Mouse (Mus musculus): ENCODE results near the gene Elavl3. TPM values are rescaled to one million over a fixed set of nuclear protein-coding genes. Genes with fewer than 3 reads are reported as not detected.
"Not testable (repeated sequence)": the region's sequence is repeated elsewhere in the genome, so short reads cannot be mapped to it uniquely, and the experiment has no call there.

Elavl3 gene
- polyA plus RNA-seq, 1 experiment from 2014 or later = 0.29 TPM

GRCm38 (mm10) chr9:22085022-22085834, 33.4 kb upstream of the Elavl3 start, which contains the start of gene Ecsit:
Gene Ecsit, minus strand, starts transcription at chr9:22085438.
- peaks cover 7% of the 10 kb centered on the region for H3K4me1 ChIP-seq (ENCODE audit: control insufficient read depth, insufficient read depth, low read length)
- under 1% methylated on average over 48 of the region's 48 CpGs for WGBS
- peak within 1 kb of the TSS; percentile 83 for H3K4me2 ChIP-seq (ENCODE audit: low read depth, low read length)
- H3K27ac ChIP-seq (ENCODE audit: low read length) = peak within 1 kb of the TSS; percentile 83
- no peaks in the 10 kb centered on the region for H3K36me3 ChIP-seq (ENCODE audit: control insufficient read depth, insufficient read depth)
- H3K4me3 ChIP-seq (ENCODE audit: low read length) = peak within 1 kb of the TSS; percentile 85
- H3K9ac ChIP-seq (ENCODE audit: low read length) = peak within 1 kb of the TSS; percentile 86
- no peaks in the 10 kb centered on the region for H3K27me3 ChIP-seq (ENCODE audit: control insufficient read depth, insufficient read depth, low read length)
- H3K9me3 ChIP-seq (replicated peaks; ENCODE audit: control insufficient read depth, low read length) = no peaks in the 10 kb centered on the region
- peak; percentile 99 for ATAC-seq (replicated peaks; ENCODE audit: extremely low read depth, insufficient read depth, low FRiP score)

GRCm38 (mm10) chr9:22084667-22085021, 32.8 kb upstream of the Elavl3 start:
- H3K27ac ChIP-seq (ENCODE audit: low read length) = peak overlapping the region; percentile 66
- H3K9me3 ChIP-seq (replicated peaks; ENCODE audit: control insufficient read depth, low read length) = no peaks in the 10 kb centered on the region
- ATAC-seq (replicated peaks; ENCODE audit: extremely low read depth, insufficient read depth, low FRiP score) = no peak
- peak overlapping the region; percentile 83 for H3K4me2 ChIP-seq (ENCODE audit: low read depth, low read length)
- peaks cover 5% of the 10 kb centered on the region; the same call in 1 of the 2 replicates for H3K36me3 ChIP-seq (ENCODE audit: control insufficient read depth, insufficient read depth)
- H3K4me3 ChIP-seq (ENCODE audit: low read length) = peak overlapping the region; percentile 85
- no peaks in the 10 kb centered on the region for H3K27me3 ChIP-seq (ENCODE audit: control insufficient read depth, insufficient read depth, low read length)
- H3K4me1 ChIP-seq (ENCODE audit: control insufficient read depth, insufficient read depth, low read length) = peaks cover 7% of the 10 kb centered on the region
- 27% methylated on average over 4 of the region's 4 CpGs for WGBS
- peak overlapping the region; percentile 86 for H3K9ac ChIP-seq (ENCODE audit: low read length)

GRCm38 (mm10) chr9:22076223-22076622, 24.4 kb upstream of the Elavl3 start:
- H3K4me2 ChIP-seq (ENCODE audit: low read depth, low read length) = no peak overlapping the region
- no peaks in the 10 kb centered on the region for H3K27me3 ChIP-seq (ENCODE audit: control insufficient read depth, insufficient read depth, low read length)
- peaks cover 22% of the 10 kb centered on the region for H3K36me3 ChIP-seq (ENCODE audit: control insufficient read depth, insufficient read depth)
- no peaks in the 10 kb centered on the region for H3K4me1 ChIP-seq (ENCODE audit: control insufficient read depth, insufficient read depth, low read length)
- no peaks in the 10 kb centered on the region for H3K9me3 ChIP-seq (replicated peaks; ENCODE audit: control insufficient read depth, low read length)
- H3K27ac ChIP-seq (ENCODE audit: low read length) = no peak overlapping the region
- 91% methylated on average over 23 of the region's 23 CpGs for WGBS
- ATAC-seq (replicated peaks; ENCODE audit: extremely low read depth, insufficient read depth, low FRiP score) = no peak
- H3K9ac ChIP-seq (ENCODE audit: low read length) = no peak overlapping the region
- H3K4me3 ChIP-seq (ENCODE audit: low read length) = no peak overlapping the region

- H3K36me3 ChIP-seq (ENCODE audit: control insufficient read depth, insufficient read depth) = peaks cover 22% of the 10 kb centered on the region
- not testable (repeated sequence) for H3K4me2 ChIP-seq (ENCODE audit: low read depth, low read length); H3K9ac ChIP-seq (ENCODE audit: low read length); H3K9me3 ChIP-seq (replicated peaks; ENCODE audit: control insufficient read depth, low read length); ATAC-seq (replicated peaks; ENCODE audit: extremely low read depth, insufficient read depth, low FRiP score); H3K27ac ChIP-seq (ENCODE audit: low read length); H3K4me3 ChIP-seq (ENCODE audit: low read length); H3K27me3 ChIP-seq (ENCODE audit: control insufficient read depth, insufficient read depth, low read length); H3K4me1 ChIP-seq (ENCODE audit: control insufficient read depth, insufficient read depth, low read length)
- 78% methylated on average over 5 of the region's 5 CpGs for WGBS
Measured at GRCm38 (mm10) chr9:22075778-22076177, 24.0 kb upstream of the Elavl3 start.

- no peak for ATAC-seq (replicated peaks; ENCODE audit: extremely low read depth, insufficient read depth, low FRiP score)
- H3K4me1 ChIP-seq (ENCODE audit: control insufficient read depth, insufficient read depth, low read length) = peaks cover 8% of the 10 kb centered on the region
- H3K36me3 ChIP-seq (ENCODE audit: control insufficient read depth, insufficient read depth) = peaks cover 18% of the 10 kb centered on the region
- no peaks in the 10 kb centered on the region for H3K9me3 ChIP-seq (replicated peaks; ENCODE audit: control insufficient read depth, low read length)
- H3K27me3 ChIP-seq (ENCODE audit: control insufficient read depth, insufficient read depth, low read length) = no peaks in the 10 kb centered on the region
- H3K27ac ChIP-seq (ENCODE audit: low read length) = no peak overlapping the region
- no peak overlapping the region for H3K4me3 ChIP-seq (ENCODE audit: low read length)
- no peak overlapping the region for H3K9ac ChIP-seq (ENCODE audit: low read length)
- 91% methylated on average over 4 of the region's 4 CpGs for WGBS
- H3K4me2 ChIP-seq (ENCODE audit: low read depth, low read length) = no peak overlapping the region
Measured at GRCm38 (mm10) chr9:22072276-22072675, 20.5 kb upstream of the Elavl3 start.

GRCm38 (mm10) chr9:22070791-22071573, 19.2 kb upstream of the Elavl3 start, which contains the start of the genes Gm49318 and Zfp653:
Gene Gm49318, minus strand, starts transcription at chr9:22071259.
Gene Zfp653, minus strand, starts transcription at chr9:22071376.
- H3K9ac ChIP-seq (ENCODE audit: low read length) = peak within 1 kb of the TSS; percentile 91

GRCm38 (mm10) chr9:22069881-22070553, 18.2 kb upstream of the Elavl3 start:
- Histone ChIP-seq H3K9ac (ENCODE audit: low read length) (peak overlapping the region; percentile 91), H3K27ac (ENCODE audit: low read length) (peak overlapping the region; percentile 98), H3K4me1 (ENCODE audit: control insufficient read depth, insufficient read depth, low read length) (peaks cover 8% of the 10 kb centered on the region), H3K4me2 (ENCODE audit: low read depth, low read length) (peak overlapping the region; percentile 64), H3K36me3 (ENCODE audit: control insufficient read depth, insufficient read depth) (peaks cover 25% of the 10 kb centered on the region), H3K9me3 (replicated peaks; ENCODE audit: control insufficient read depth, low read length) (no peaks in the 10 kb centered on the region), H3K27me3 (ENCODE audit: control insufficient read depth, insufficient read depth, low read length) (no peaks in the 10 kb centered on the region), H3K4me3 (ENCODE audit: low read length) (peak overlapping the region; percentile 80)
- 67% methylated on average over 4 of the region's 4 CpGs for WGBS
- no peak for ATAC-seq (replicated peaks; ENCODE audit: extremely low read depth, insufficient read depth, low FRiP score)

More at GRCm38 (mm10) chr9:22070791-22071573, 19.2 kb upstream of the Elavl3 start, which contains the start of the genes Gm49318 and Zfp653:
- no peaks in the 10 kb centered on the region for H3K9me3 ChIP-seq (replicated peaks; ENCODE audit: control insufficient read depth, low read length)
- peaks cover 8% of the 10 kb centered on the region for H3K4me1 ChIP-seq (ENCODE audit: control insufficient read depth, insufficient read depth, low read length)
- H3K4me3 ChIP-seq (ENCODE audit: low read length) = peak within 1 kb of the TSS; percentile 80
- peaks cover 18% of the 10 kb centered on the region for H3K36me3 ChIP-seq (ENCODE audit: control insufficient read depth, insufficient read depth)
- H3K4me2 ChIP-seq (ENCODE audit: low read depth, low read length) = peak within 1 kb of the TSS; percentile 64
- H3K27ac ChIP-seq (ENCODE audit: low read length) = peak within 1 kb of the TSS; percentile 98
- H3K27me3 ChIP-seq (ENCODE audit: control insufficient read depth, insufficient read depth, low read length) = no peaks in the 10 kb centered on the region
- under 1% methylated on average over 83 of the region's 87 CpGs for WGBS
- ATAC-seq (replicated peaks; ENCODE audit: extremely low read depth, insufficient read depth, low FRiP score) = peak; percentile 97

GRCm38 (mm10) chr9:22067195-22067594, 15.4 kb upstream of the Elavl3 start:
- ATAC-seq (replicated peaks; ENCODE audit: extremely low read depth, insufficient read depth, low FRiP score) = no peak
- no peak overlapping the region for H3K4me2 ChIP-seq (ENCODE audit: low read depth, low read length)
- H3K9ac ChIP-seq (ENCODE audit: low read length) = no peak overlapping the region
- H3K9me3 ChIP-seq (replicated peaks; ENCODE audit: control insufficient read depth, low read length) = no peaks in the 10 kb centered on the region
- H3K4me3 ChIP-seq (ENCODE audit: low read length) = no peak overlapping the region
- peaks cover 8% of the 10 kb centered on the region for H3K4me1 ChIP-seq (ENCODE audit: control insufficient read depth, insufficient read depth, low read length)
- H3K27me3 ChIP-seq (ENCODE audit: control insufficient read depth, insufficient read depth, low read length) = no peaks in the 10 kb centered on the region
- WGBS = 83% methylated on average over 5 of the region's 5 CpGs
- peaks cover 21% of the 10 kb centered on the region for H3K36me3 ChIP-seq (ENCODE audit: control insufficient read depth, insufficient read depth)
- H3K27ac ChIP-seq (ENCODE audit: low read length) = no peak overlapping the region
